Mouse (Mus musculus) cerebellum, adult 2 months (tissue): ENCODE results near the gene Ccdc81. TPM values are rescaled to one million over a fixed set of nuclear protein-coding genes. Genes with fewer than 3 reads are reported as not detected.

Experiments
- DNase-seq, 2 experiments: peaks; one replicate each; pipeline ENCODE4 v3.0.0; 2021
- H3K27ac ChIP-seq: fragments of 200-500 bp; 2 replicates; pipeline ENCODE4 v1.5.1; 2012; ENCODE audit warnings: low read length, control low read depth, inconsistent platforms; ENCODE audit not compliant: insufficient read depth
- H3K27me3 ChIP-seq: fragments of 200-500 bp; 2 replicates; pipeline ENCODE4 v1.6.1; 2012; ENCODE audit warnings: inconsistent platforms, mild to moderate bottlenecking, low read length, moderate library complexity; ENCODE audit not compliant: control insufficient read depth, insufficient read depth
- H3K4me1 ChIP-seq: fragments of 200-500 bp; 2 replicates; pipeline ENCODE4 v1.6.1; 2011; ENCODE audit warnings: low read length; ENCODE audit not compliant: control insufficient read depth, insufficient read depth
- H3K4me3 ChIP-seq: fragments of 200-500 bp; replicated peaks from 2 replicates; pipeline ENCODE3; 2011; ENCODE audit warnings: mild to moderate bottlenecking, low read depth, low read length, control low read depth; ENCODE audit not compliant: insufficient read depth
- CTCF ChIP-seq: fragments of 200-500 bp; IDR thresholded peaks from 2 replicates; pipeline ENCODE4 v1.5.1; 2011; ENCODE audit warnings: low read depth, mild to moderate bottlenecking, control low read depth, low read length, moderate library complexity, borderline replicate concordance; ENCODE audit not compliant: insufficient read depth
- POLR2A ChIP-seq: fragments of 200-500 bp; IDR thresholded peaks from 2 replicates; pipeline ENCODE4 v1.6.1; 2011; ENCODE audit warnings: low read length, control low read depth, borderline replicate concordance; ENCODE audit not compliant: insufficient read depth
- WGBS: fragments of 180-500 bp; shearing (Covaris S2); methylation state at CpG from one replicate; pipeline ENCODE4 v1.1.7; 2018; 5-methylcytosine and 5-hydroxymethylcytosine counted together
- polyA plus RNA-seq: library from polyadenylated mRNA; depleted of rRNA; stranded (reverse); fragments of >200 nt; gene quantifications from 2 replicates; pipeline ENCODE4 v1.2.3, GENCODE M21; 2012; rRNA removed

Ccdc81 gene
- polyA plus RNA-seq, 1 experiment = 0.90 TPM

DNA sequence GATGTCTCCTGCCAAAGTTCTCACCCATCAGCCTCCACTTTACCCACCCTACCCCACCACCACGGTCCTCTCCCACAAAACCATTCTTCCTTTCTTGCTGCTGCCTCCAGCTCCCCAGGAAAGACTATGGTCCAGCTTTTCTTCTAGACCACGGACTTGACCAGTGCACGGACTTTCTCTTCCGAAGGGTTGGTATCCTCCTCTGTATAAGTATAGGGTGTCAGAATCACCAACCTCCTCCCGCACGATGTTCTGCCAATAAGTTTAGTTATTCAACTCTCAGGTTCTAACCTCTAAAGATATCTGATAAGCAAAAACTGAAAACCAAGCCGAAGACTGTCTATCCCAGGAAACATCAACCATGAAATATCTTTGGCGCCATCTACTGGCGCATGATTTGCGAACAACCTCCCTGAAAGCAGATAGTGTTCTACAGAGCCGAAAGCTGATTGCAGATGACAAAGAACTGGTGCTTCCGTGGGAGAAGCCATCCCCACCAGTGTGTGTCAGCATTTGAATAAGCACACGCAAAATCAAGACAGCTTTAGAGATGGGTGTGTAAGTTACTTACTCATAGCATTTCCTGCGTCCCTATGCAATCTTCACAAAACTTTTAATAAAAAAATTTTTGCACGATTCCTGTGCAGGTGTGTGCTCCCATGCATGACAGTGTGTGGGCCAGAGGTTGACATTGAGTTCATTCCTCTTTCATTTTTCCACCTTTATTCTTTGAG, 61.6 kb downstream of the Ccdc81 start:
- Histone ChIP-seq H3K27me3 (no peaks in the 10 kb centered on the region), H3K4me3 (no peak overlapping the region), H3K4me1 (no peaks in the 10 kb centered on the region), H3K27ac (no peak overlapping the region)
- DNase-seq = peak; percentile 74 to 82
- TF ChIP-seq CTCF (peak; percentile 67), POLR2A (no peak)
- WGBS = 30% methylated on average over 15 of the region's 15 CpGs

DNA sequence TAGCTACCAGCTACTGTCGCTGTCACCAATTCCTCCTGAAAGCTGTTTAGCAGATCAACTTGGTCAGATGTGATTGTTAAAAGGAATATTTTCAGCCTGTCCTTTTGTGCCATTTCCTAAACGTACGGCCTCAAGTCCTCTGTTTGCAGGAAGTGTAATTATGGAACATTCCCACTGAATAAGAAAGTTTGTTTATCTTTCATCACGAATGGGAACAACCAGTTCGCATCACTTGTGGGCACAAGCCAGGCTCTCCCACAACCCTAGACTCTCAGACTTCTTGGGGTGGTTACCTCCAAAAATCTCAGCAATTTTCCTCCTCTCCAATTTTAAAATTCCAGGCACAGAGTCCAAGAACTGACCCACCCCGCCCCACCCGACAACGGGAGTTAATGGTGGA, 63.7 kb downstream of the Ccdc81 start:
- no peaks in the 10 kb centered on the region for H3K27me3 ChIP-seq
- H3K27ac ChIP-seq = no peak overlapping the region
- H3K4me3 ChIP-seq = no peak overlapping the region
- DNase-seq = no peak
- WGBS = 96% methylated on average over 8 of the region's 8 CpGs
- no peak for TF ChIP-seq CTCF
- no peak for TF ChIP-seq POLR2A
- peaks cover 6% of the 10 kb centered on the region for H3K4me1 ChIP-seq

DNA sequence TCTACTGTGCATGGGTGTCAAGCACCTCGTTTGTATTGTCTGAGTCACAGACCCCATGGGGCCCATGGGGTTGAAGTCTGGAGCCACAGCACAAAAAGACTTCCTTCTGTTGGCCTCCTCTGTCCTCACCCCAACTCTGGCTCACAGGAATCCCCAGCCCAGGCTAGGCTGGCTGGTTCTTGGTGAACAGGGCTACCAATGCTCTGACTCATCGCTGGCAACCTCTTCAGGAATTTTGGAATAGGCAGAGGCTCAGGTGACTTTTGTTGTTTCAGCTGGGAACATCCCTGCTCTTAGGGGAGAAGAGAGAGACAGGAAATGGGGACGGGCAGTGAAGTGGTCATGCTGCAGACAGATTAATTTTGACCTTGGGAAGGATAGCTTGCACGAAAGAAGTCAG, 65.6 kb downstream of the Ccdc81 start:
- Histone ChIP-seq H3K27me3 (no peaks in the 10 kb centered on the region), H3K27ac (no peak overlapping the region), H3K4me3 (no peak overlapping the region), H3K4me1 (peaks cover 6% of the 10 kb centered on the region)
- 72% methylated on average over 4 of the region's 4 CpGs for WGBS
- TF ChIP-seq CTCF (no peak), POLR2A (no peak)
- no peak for DNase-seq

DNA sequence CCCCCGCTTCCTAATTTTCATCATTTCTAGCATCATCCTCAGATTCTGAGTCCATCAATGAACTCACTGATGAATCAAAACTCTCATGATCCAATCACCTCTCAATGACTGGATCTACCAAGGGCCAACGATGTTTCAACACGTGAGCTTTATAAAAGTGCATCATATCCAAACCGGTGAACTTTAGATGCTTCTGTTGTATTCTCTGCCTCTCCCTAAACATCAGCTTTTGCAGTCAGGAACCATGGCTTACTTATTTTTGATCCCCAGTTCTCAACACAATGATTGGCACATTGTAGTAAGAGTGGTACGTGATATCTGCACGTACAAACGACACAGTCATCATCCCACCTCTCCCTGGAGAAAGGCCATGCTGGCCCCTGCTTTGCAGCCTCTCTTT, 66.8 kb downstream of the Ccdc81 start:
- TF ChIP-seq CTCF = no peak
- 97% methylated on average over 7 of the region's 7 CpGs for WGBS
- peaks cover 6% of the 10 kb centered on the region for H3K4me1 ChIP-seq
- H3K4me3 ChIP-seq = no peak overlapping the region
- H3K27me3 ChIP-seq = no peaks in the 10 kb centered on the region
- no peak overlapping the region for H3K27ac ChIP-seq
- no peak for DNase-seq

DNA sequence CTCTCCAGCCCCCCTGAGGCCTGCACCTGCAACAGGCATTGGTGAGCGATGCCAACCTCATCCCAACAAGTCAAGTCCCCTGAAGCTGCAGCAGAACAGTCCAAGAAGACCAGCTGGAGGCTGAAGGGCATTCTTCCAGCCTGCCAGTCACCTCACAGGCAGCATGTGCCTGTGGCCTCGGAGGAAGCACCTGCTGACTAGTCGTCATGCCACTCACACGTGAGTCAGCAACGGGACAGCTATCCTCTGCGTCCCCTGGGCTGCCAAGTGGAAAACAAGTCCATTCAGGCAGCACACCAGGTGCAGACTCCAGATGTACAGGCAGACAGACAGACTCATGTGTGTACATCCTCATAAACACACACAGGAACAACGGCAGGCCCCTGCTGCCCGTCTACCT, 67.9 kb downstream of the Ccdc81 start:
- WGBS = 7% methylated on average over 8 of the region's 8 CpGs

DNA sequence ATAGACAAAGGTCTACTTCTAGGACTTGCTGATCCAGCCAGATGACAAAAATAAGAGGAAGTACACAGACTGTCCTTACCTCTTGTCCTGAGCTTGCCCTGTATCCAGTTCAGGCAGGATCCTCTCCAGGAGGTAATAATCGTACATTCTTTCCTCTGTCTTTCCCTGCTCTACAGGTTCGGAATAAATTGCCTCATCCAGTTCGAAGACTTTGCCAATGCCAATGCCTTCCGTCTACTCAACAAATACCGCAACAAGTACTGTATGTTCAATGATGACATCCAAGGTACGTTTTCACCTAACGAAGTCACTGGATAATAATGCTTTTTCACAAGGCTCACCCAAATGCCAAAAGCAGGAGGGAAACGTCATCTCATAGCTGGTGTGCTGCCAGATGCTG, 69.9 kb downstream of the Ccdc81 start:
- peaks cover 6% of the 10 kb centered on the region for H3K4me1 ChIP-seq
- no peak for DNase-seq
- H3K27me3 ChIP-seq = no peaks in the 10 kb centered on the region
- TF ChIP-seq CTCF (no peak), POLR2A (no peak)
- 92% methylated on average over 8 of the region's 8 CpGs for WGBS
- no peak overlapping the region for H3K4me3 ChIP-seq
- H3K27ac ChIP-seq = no peak overlapping the region

More for the DNA sequence above, 67.9 kb downstream of the Ccdc81 start:
- no peak for TF ChIP-seq POLR2A
- no peak for TF ChIP-seq CTCF
- no peak overlapping the region for H3K27ac ChIP-seq
- no peaks in the 10 kb centered on the region for H3K27me3 ChIP-seq
- peak; percentile 44 to 71 for DNase-seq
- peaks cover 6% of the 10 kb centered on the region for H3K4me1 ChIP-seq
- H3K4me3 ChIP-seq = no peak overlapping the region

DNA sequence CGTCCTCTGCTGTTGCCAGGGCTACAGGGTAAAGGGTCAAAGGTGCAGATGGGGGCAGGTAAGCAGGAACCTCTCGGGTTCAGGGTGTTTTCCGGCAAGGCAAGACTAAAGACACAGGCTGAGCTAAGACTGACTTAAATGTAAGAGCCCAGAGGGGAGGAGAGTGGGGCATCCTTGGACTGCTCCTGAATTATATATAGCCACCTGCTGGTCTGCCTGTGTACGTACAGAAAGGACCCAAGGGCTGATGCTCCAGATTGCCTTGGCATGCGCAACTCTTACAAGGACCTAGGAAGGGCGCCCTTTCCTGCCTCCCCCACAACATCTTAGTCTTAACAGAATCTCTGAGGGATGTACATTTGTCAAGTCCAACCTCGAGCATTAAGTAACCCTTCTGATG, 74.2 kb downstream of the Ccdc81 start:
- peak in 1 of 2 experiments; percentile 17 for DNase-seq

DNA sequence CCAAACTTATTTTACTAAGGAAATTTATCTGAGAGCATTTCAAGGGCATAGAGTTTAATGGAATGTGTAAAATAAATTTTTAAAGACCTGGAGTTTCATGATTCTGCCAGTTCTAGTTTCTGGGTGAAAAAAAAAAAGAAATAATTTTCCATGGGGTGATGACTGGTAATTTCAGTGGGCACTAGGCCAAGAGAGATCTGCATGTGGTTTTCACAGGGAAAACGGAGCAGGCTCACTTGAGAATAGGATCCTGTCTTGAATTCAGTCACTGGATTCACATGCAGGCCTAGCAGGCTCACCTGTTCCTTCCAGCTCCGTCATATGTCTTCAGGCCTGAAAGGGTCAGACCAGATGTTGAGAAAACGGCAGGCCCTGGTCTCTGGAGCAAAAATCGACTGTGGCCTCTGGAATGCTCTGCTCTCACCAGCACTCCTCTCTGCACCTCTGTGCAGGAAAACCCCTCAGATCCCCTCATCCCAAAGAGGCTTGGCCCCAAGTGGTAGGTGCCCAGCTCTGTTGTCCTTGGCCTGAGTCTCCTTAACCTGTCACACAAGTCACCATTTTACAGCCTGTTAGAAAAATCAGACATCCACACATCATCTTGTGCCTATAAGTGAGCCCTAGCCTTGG, 74.9 kb downstream of the Ccdc81 start:
- Histone ChIP-seq H3K4me3 (no peak overlapping the region), H3K27me3 (no peaks in the 10 kb centered on the region), H3K27ac (no peak overlapping the region), H3K4me1 (no peaks in the 10 kb centered on the region)
- WGBS = 64% methylated on average over 4 of the region's 4 CpGs
- TF ChIP-seq CTCF (no peak), POLR2A (no peak)
- DNase-seq = no peak

More for the DNA sequence above, 74.2 kb downstream of the Ccdc81 start:
- Histone ChIP-seq H3K4me1 (no peaks in the 10 kb centered on the region), H3K4me3 (no peak overlapping the region), H3K27ac (no peak overlapping the region), H3K27me3 (no peaks in the 10 kb centered on the region)
- WGBS = 75% methylated on average over 7 of the region's 7 CpGs
- TF ChIP-seq CTCF (no peak; the same call in 1 of the 2 replicates), POLR2A (no peak)

Other genes starting within 250 kb of the Ccdc81 start
- 80.6 and 93.7 TPM in 2 replicates for gene Hikeshi, start 37.6 kb upstream of the Ccdc81 start, polyA plus RNA-seq
- 48.2 and 49.7 TPM in 2 replicates for gene Eed, start 77.4 kb upstream of the Ccdc81 start, polyA plus RNA-seq
- gene Picalm, start 226.6 kb upstream of the Ccdc81 start, polyA plus RNA-seq = 156 and 163 TPM in 2 replicates